Mouse (Mus musculus): Measurements from ENCODE around the gene Spata13. TPM values are rescaled to one million over a fixed set of nuclear protein-coding genes. Genes with fewer than 3 reads are reported as not detected.

Spata13 gene
- polyA plus RNA-seq, 1 experiment from 2014 or later: 14.7 TPM

DNA sequence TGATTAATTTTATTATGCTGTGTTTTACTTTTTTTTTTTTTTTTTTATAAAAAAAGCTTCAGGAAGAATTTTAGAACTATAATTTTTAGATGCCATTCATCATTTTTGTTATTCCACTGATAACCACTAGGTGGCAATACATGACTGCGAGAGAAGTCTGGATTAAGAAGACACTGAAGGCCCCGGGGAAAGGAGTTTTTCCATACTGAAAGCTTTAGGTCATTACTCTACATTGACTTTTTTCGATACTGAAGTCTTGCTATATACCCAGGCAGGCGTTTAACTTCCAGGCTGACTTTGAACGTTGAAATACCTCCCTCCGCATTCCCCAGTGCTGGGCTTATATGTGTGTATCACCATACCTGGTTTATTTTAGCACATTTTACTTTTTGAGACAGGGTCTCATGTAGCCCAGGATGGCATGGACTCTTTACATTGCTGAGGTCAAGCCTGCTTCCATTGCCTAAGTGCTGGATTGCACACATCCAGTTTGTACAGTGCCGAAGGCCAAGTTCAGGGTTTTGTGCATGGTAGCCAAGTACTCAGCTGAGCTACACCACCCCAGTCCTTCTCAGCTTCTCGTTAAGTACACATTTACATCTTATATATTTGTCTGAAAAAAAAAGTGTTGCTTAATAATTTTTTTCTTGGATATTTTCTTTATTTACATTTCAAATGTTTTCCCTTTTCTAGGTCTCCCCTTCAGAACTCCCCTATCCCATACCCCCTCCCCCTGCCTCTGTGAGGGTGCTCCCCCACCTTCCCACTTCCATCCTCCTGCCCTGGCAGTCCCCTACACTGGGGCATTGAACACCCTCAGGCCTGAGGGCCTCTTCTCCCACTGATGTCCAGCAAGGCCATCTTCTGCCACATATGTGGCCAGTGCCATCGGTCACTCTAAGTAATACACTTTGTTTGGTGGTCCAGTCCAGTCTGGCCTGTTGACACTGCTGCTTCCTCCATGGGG is 166.2 kb downstream of the Spata13 start:
- Histone ChIP-seq H3K36me3 (ENCODE audit: control insufficient read depth, insufficient read depth, low read length) (peaks cover 41% of the 10 kb centered on the region), H3K4me3 (ENCODE audit: low read depth, low read length) (no peak overlapping the region), H3K4me2 (ENCODE audit: low read depth, low read length) (no peak overlapping the region), H3K9ac (ENCODE audit: low read depth, low read length) (no peak overlapping the region), H3K9me3 (ENCODE audit: control insufficient read depth, low read length) (no peaks in the 10 kb centered on the region), H3K4me1 (ENCODE audit: control insufficient read depth, insufficient read depth, low read length) (no peaks in the 10 kb centered on the region), H3K27ac (replicated peaks; ENCODE audit: low read depth, low read length) (no peak overlapping the region), H3K27me3 (replicated peaks; ENCODE audit: control insufficient read depth, insufficient read depth, low read length) (no peaks in the 10 kb centered on the region)
- 43% methylated on average over 9 of the region's 9 CpGs for WGBS
- DNase-seq (ENCODE audit: low spot score) (peak; percentile 93), ATAC-seq (ENCODE audit: low read depth) (no peak)

DNA sequence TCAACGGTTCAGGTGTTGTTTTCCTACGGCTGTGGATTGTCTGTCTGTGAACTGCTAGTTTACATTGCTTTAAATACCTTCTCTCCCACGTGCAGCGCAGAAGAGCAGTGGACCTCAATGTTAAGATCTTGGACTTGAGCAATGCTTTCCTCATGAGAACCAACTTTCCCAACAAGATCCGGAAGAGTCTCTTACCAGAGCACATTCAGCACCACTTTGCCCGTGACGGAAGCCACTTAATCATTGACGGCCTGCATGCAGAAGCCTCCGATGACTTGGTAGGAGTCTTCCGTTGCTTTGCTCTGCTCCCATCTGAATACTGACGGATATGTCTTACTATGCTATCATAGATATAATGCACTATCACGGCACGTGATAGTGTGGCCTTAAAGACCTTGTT is 168.2 kb downstream of the Spata13 start:
- Histone ChIP-seq H3K9me3 (ENCODE audit: control insufficient read depth, low read length) (no peaks in the 10 kb centered on the region), H3K4me3 (ENCODE audit: low read depth, low read length) (no peak overlapping the region), H3K27me3 (replicated peaks; ENCODE audit: control insufficient read depth, insufficient read depth, low read length) (no peaks in the 10 kb centered on the region), H3K4me2 (ENCODE audit: low read depth, low read length) (no peak overlapping the region), H3K9ac (ENCODE audit: low read depth, low read length) (no peak overlapping the region), H3K4me1 (ENCODE audit: control insufficient read depth, insufficient read depth, low read length) (peaks cover 4% of the 10 kb centered on the region), H3K36me3 (ENCODE audit: control insufficient read depth, insufficient read depth, low read length) (peaks cover 32% of the 10 kb centered on the region), H3K27ac (replicated peaks; ENCODE audit: low read depth, low read length) (no peak overlapping the region)
- ATAC-seq (ENCODE audit: low read depth) (no peak), DNase-seq (ENCODE audit: low spot score) (no peak)
- 90% methylated on average over 13 of the region's 13 CpGs for WGBS

DNA sequence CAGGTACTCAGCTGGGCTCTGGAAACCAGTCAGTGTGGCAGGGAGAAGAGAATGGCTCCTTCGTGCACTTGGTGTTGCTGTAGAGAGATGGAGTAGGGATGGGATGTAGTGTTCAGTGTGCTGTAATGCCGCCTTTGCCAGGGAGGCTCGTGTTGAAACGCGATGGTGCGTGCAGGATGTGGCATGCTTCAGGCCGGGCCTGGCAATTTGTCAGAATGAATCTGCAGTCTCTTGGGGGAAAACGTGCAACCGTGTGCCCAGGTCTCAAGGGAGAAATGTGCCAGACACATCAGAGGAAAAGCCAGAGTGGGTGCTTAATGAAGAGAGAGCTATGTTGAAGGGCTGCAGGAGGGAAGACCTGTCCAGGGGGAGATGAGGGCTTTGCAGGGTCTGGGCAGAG is 171.2 kb downstream of the Spata13 start:
- no peak overlapping the region for H3K9ac ChIP-seq (ENCODE audit: low read depth, low read length)
- 77% methylated on average over 9 of the region's 9 CpGs for WGBS
- H3K4me3 ChIP-seq (ENCODE audit: low read depth, low read length): no peak overlapping the region
- H3K27ac ChIP-seq (replicated peaks; ENCODE audit: low read depth, low read length): no peak overlapping the region
- no peaks in the 10 kb centered on the region for H3K27me3 ChIP-seq (replicated peaks; ENCODE audit: control insufficient read depth, insufficient read depth, low read length)
- DNase-seq (ENCODE audit: low spot score) (no peak), ATAC-seq (ENCODE audit: low read depth) (no peak)
- H3K4me1 ChIP-seq (ENCODE audit: control insufficient read depth, insufficient read depth, low read length): peaks cover 10% of the 10 kb centered on the region
- H3K36me3 ChIP-seq (ENCODE audit: control insufficient read depth, insufficient read depth, low read length): peaks cover 32% of the 10 kb centered on the region
- no peak overlapping the region for H3K4me2 ChIP-seq (ENCODE audit: low read depth, low read length)
- no peaks in the 10 kb centered on the region for H3K9me3 ChIP-seq (ENCODE audit: control insufficient read depth, low read length)

DNA sequence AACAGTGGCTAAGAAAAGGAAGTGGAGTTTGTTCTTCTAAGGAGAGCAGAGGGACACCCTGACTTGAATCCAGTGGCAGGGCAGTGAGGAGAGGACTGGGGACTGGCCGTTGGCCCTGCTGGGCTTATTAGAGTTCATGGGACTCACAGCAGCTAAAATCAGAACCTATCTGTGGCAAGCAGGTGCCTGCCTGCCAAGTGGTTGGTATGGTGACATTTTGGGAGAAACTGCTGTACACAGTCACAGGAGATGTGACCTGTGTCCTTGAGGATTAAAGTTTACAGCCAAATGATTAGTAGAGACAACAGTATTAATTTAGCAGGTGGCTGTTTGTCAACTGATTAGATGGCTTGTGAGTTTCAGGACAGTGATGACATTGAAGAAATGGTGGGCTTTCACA is 172.1 kb downstream of the Spata13 start:
- H3K4me1 ChIP-seq (ENCODE audit: control insufficient read depth, insufficient read depth, low read length): peaks cover 10% of the 10 kb centered on the region
- H3K36me3 ChIP-seq (ENCODE audit: control insufficient read depth, insufficient read depth, low read length): peaks cover 37% of the 10 kb centered on the region
- H3K27me3 ChIP-seq (replicated peaks; ENCODE audit: control insufficient read depth, insufficient read depth, low read length): no peaks in the 10 kb centered on the region
- no peak overlapping the region for H3K4me3 ChIP-seq (ENCODE audit: low read depth, low read length)
- DNase-seq (ENCODE audit: low spot score) (no peak), ATAC-seq (ENCODE audit: low read depth) (no peak)
- WGBS: 94% methylated on average over 1 of the region's 1 CpGs
- 0 out of 2 replicates have a peak overlapping the region, but pooled peaks have one; percentile 72 for H3K27ac ChIP-seq (replicated peaks; ENCODE audit: low read depth, low read length)
- H3K9me3 ChIP-seq (ENCODE audit: control insufficient read depth, low read length): no peaks in the 10 kb centered on the region
- 0 out of 2 replicates have a peak overlapping the region, but pooled peaks have one; percentile 22 for H3K9ac ChIP-seq (ENCODE audit: low read depth, low read length)
- no peak overlapping the region for H3K4me2 ChIP-seq (ENCODE audit: low read depth, low read length)

DNA sequence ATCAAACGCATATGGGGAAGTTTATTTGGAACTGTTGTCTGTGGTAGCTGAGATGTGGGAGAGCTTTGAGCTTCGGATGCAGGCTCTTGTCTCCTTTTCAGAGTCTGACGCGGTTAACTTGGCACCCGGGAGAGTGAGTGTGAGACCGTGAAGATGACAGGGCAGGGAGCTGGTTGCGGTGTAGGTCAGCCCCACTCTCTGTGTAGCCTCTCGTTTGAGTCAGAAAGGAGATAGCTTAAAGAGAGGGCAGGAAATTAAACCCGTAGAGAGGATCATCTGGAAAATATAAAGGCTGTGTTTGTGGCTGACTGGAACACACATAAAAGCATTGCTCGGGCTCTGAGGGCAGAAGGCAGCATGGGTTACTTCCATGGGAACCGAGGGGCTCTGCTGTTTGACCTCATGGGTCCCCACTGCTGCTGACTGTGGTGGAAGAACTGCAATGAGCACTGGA is 173.1 kb downstream of the Spata13 start:
- WGBS: 23% methylated on average over 11 of the region's 11 CpGs

DNA sequence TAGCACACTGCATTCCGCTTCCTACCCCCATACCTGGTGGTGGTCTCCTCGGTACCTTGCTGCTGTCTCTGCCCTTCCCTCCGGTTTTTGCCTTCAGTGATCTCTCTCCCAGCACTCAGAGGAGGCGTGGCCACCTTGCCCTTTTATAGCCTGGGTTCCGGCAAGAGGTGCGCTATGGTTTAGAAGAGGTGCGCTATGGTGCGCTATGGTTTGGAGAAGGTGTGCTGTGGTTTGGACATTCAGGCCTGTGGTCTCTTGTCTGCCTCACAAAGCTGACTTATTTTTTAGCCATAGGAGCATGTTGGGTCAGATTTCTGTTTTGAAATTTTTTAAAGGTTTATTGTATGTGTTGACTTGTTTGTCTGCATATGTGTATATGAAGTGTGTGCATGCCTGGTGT is 176.1 kb downstream of the Spata13 start:
- Histone ChIP-seq H3K4me2 (ENCODE audit: low read depth, low read length) (no peak overlapping the region), H3K27ac (replicated peaks; ENCODE audit: low read depth, low read length) (no peak overlapping the region), H3K9ac (ENCODE audit: low read depth, low read length) (no peak overlapping the region), H3K36me3 (ENCODE audit: control insufficient read depth, insufficient read depth, low read length) (peaks cover 25% of the 10 kb centered on the region), H3K4me1 (ENCODE audit: control insufficient read depth, insufficient read depth, low read length) (peaks cover 10% of the 10 kb centered on the region), H3K27me3 (replicated peaks; ENCODE audit: control insufficient read depth, insufficient read depth, low read length) (no peaks in the 10 kb centered on the region), H3K9me3 (ENCODE audit: control insufficient read depth, low read length) (no peaks in the 10 kb centered on the region), H3K4me3 (ENCODE audit: low read depth, low read length) (no peak overlapping the region)
- no peak for DNase-seq (ENCODE audit: low spot score)
- no peak for ATAC-seq (ENCODE audit: low read depth)
- WGBS: 92% methylated on average over 8 of the region's 8 CpGs

More for the DNA sequence above, 173.1 kb downstream of the Spata13 start:
- H3K4me1 ChIP-seq (ENCODE audit: control insufficient read depth, insufficient read depth, low read length): peaks cover 10% of the 10 kb centered on the region
- H3K4me2 ChIP-seq (ENCODE audit: low read depth, low read length): peak overlapping the region; percentile 12; the same call in 1 of the 2 replicates
- ATAC-seq (ENCODE audit: low read depth): peak; percentile 84
- H3K9me3 ChIP-seq (ENCODE audit: control insufficient read depth, low read length): no peaks in the 10 kb centered on the region
- peaks cover 36% of the 10 kb centered on the region for H3K36me3 ChIP-seq (ENCODE audit: control insufficient read depth, insufficient read depth, low read length)
- peak; percentile 87 for DNase-seq (ENCODE audit: low spot score)
- no peak overlapping the region for H3K4me3 ChIP-seq (ENCODE audit: low read depth, low read length)
- no peak overlapping the region for H3K9ac ChIP-seq (ENCODE audit: low read depth, low read length)
- H3K27me3 ChIP-seq (replicated peaks; ENCODE audit: control insufficient read depth, insufficient read depth, low read length): no peaks in the 10 kb centered on the region
- H3K27ac ChIP-seq (replicated peaks; ENCODE audit: low read depth, low read length): peak overlapping the region; percentile 67

DNA sequence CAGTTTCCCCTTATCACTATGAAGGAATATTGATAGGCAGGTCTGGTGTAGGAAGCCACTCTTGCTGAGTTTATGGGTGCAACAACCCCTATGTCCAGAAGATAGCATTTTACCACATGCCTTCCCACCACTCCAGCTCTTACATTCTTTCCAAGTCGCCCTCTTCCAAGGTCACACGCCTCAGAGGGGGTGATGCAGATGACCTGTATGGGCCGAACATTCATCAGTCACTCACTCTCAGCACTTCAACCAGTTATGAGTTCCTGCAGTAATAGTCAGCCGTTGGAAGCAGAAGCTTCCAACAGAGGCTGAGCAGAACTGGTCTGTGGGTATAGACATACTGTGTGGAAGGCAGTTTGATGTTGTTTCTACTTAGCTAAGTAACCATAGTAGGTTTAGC is 177.7 kb downstream of the Spata13 start:
- Histone ChIP-seq H3K4me1 (ENCODE audit: control insufficient read depth, insufficient read depth, low read length) (peaks cover 10% of the 10 kb centered on the region), H3K27me3 (replicated peaks; ENCODE audit: control insufficient read depth, insufficient read depth, low read length) (no peaks in the 10 kb centered on the region), H3K4me3 (ENCODE audit: low read depth, low read length) (no peak overlapping the region), H3K9ac (ENCODE audit: low read depth, low read length) (no peak overlapping the region), H3K9me3 (ENCODE audit: control insufficient read depth, low read length) (no peaks in the 10 kb centered on the region), H3K36me3 (ENCODE audit: control insufficient read depth, insufficient read depth, low read length) (peaks cover 25% of the 10 kb centered on the region), H3K4me2 (ENCODE audit: low read depth, low read length) (no peak overlapping the region), H3K27ac (replicated peaks; ENCODE audit: low read depth, low read length) (no peak overlapping the region)
- ATAC-seq (ENCODE audit: low read depth) (no peak), DNase-seq (ENCODE audit: low spot score) (no peak)
- WGBS: 92% methylated on average over 4 of the region's 4 CpGs

All from embryonic facial prominence, embryonic 14.5 days (tissue).